Mouse (Mus musculus) cerebellum, postnatal 36 days (tissue): ENCODE data around the gene Sugp2.

ENCODE experiments used
- DNase-seq, 2 experiments: peaks; one replicate each; pipeline ENCODE4 v3.0.0; 2021 to 2022; ENCODE audit warnings: mixed read lengths in 2 of 2

Sugp2 gene

DNA sequence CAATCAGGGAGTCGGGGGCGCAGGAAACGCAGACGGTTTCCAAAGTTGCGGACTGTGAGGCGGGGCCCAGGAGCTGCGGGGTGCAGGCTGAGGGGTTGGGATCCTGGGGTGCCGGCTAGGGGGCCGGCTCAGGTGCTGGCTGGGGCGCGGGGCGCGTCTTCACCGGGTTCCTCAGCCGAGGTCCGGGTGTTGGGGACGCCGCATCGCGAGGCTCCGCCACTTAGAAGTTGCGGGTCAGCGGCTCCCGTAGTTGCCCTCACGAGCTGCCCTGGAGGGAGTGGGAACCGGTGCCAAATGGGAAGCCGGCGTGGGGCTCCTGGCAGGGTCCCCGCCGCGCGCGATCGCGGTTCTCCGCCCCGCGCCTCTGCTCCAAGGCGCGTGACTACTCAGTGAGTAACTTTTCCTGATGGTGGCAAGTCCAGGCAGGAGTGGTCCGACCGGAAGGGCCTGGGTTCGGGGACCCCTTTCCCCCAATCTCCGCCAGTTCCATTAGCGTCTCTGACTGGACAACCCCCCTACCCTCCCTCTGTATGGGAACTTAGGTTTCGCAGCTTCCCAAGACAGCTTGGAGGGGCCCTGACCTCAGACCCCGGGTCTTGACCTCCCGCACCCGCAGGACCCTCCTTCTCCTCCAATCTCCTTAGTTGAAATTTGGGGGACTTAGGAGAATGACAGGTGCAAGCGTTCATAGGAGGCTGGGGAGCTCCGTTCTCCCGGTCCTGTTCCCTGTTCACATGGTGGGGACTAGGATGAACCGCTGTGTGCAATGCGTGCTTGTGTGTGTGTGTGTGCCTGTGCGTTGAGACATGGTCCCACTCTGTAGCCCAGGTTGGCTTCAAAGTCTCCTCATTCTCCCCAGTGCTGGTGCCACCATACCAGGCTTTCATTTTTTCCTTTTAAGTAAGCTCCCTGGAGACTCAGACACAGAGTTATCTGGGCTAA is 49.4 kb downstream of the Sugp2 start:
- no peak for DNase-seq

GRCm38 (mm10) chr8:70284421-70284820 is 50.4 kb downstream of the Sugp2 start:
- no peak for DNase-seq

DNA sequence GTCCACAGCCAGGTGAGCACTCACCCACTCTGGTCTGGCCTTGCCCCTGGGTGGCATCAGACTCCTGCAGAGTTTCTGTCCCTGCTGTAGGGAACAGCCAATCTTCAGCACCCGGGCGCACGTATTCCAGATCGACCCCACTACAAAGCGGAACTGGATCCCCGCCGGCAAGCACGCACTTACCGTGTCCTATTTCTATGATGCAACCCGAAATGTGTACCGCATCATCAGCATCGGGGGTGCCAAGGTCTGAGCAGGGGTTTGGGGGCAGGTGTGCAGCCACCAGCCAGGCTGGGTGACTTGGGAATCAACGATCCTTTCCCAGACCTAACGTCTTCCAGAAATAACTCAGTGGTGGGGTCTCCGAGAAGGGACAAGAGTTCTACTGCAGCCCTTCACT is 51.3 kb downstream of the Sugp2 start:
- no peak for DNase-seq

GRCm38 (mm10) chr8:70286737-70287136 is 52.7 kb downstream of the Sugp2 start:
- DNase-seq = no peak

DNA sequence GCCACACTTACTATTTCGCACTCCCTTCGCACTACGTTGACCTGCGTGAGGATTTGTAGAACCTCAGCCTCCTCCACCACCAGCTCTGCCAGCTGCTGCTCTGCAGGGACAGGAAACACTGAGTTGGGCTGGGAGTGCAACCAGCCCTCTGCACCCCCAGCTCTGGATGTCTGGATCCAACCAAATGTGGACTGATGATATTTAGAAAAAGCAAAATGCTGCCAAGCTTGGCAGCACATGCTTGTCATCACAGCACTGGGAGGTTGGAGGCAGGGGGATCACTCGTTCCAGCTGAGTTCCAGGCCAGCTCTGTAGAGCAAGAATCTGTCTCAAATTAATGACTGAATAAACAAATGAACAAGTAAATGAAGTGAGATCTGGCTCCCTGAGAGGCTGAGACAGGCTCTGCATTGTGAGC is 60.0 kb downstream of the Sugp2 start:
- no peak for DNase-seq

GRCm38 (mm10) chr8:70300881-70301280 is 66.9 kb downstream of the Sugp2 start:
- DNase-seq = no peak

- DNase-seq = peak; percentile 95 to 98
Measured at GRCm38 (mm10) chr8:70302358-70302890, 68.4 kb downstream of the Sugp2 start, which contains the start of the genes Ddx49 and Cope. Ddx49 (minus strand) TSS chr8:70302489. Cope (plus strand) TSS chr8:70302518.

DNA sequence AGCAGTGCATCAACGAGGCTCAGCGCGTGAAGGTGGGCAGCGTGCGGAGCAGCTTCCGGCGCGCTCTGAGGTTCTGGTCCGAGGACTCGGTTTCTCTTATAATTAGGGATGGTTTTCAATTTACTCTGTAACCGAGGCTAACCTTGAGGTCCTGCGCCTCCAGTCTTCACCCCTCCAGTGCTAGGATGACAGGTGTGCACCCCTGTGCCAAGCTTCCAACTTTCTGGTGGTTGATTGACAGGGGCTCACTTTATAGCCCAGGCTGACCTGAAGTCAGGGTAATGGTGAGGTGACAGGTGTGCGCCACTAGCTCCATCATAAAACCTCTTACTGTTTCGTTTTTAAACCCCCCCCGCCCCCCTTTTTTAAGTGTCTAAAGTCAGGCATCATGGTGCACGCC is 68.9 kb downstream of the Sugp2 start:
- DNase-seq = no peak

GRCm38 (mm10) chr8:70309311-70309710 is 75.3 kb downstream of the Sugp2 start:
- peak; percentile 40 to 44 for DNase-seq

DNA sequence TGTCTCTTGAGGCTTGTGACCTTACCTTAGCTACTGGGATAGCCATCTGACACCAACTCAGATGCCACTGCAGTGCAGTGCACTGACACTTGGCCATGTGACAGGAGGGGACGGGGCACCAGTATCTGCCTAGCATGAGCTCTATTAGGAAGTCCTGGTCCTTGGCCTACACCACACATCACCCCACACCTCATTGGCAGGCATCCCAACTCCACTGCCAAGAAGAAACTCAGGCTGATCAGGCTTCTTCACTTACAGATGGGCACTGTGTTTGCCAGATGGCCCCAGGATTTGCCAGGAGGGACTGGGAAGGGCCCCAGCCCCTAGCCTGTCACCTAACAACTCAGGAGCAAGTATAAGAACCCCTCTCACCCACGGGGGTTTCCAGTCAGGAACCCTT is 79.4 kb downstream of the Sugp2 start:
- DNase-seq = no peak

DNA sequence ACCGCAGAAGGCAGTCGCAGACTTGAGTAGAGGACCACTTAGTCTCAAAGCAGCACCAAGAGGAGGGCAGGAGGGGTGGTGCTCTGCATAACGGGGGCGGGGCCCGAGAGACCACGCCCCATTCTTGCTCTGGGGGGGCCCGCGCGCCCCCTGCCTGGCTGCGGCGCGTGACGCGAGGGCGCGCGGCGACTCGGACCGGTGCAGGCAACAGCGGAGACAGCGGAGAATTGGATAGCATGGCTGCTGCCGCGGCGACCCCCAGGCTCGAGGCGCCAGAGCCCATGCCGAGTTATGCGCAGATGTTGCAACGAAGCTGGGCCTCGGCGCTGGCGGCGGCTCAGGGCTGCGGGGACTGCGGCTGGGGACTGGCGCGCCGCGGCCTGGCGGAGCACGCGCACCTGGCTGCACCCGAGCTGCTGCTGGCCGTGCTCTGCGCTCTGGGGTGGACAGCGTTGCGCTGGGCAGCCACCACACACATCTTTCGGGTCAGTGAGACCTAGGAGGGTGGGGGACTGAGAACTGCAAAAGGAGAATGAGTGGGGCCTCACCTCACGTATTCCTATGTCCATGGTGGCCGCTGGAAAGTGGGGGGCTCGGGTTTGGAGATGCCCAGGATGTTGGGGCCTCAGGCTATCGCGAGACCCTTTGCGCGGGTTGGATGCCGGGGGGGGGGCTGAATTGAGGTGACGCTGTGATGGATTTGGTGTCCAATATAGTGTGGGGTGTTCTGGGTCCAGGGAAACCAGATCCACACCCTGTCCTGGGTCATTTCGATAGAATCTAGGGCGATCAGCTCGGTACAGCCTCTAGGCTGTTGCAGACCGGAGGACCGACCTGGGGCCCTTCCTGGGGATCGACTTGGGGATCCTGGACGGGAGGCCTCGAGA is 81.8 kb downstream of the Sugp2 start, which contains the start of gene Cers1:
TSS of gene Cers1 (plus strand) at position 152 of the 887 bp plus-strand sequence.
- peak; percentile 71 to 78 for DNase-seq

GRCm38 (mm10) chr8:70316511-70317504 is 82.8 kb downstream of the Sugp2 start:
- peak; percentile 42 to 48 for DNase-seq

DNA sequence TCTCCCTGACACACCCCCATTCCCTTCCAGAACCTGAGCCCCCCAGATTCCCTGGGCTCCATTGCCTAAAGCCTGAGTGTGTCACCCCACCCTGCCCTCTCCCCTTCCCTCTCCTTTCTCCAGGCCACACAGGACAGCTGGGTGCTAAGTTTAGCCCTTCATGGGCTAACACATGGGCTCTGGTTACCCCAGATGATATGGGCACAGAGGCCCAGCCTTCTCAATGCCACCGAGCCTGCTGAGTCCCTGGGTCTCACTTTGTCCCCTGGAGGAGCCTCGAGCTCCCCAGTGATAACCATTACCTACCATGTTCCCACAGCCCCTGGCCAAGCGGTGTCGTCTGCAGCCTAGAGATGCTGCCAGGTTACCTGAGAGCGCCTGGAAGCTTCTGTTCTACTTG is 83.8 kb downstream of the Sugp2 start:
- DNase-seq = no peak

DNA sequence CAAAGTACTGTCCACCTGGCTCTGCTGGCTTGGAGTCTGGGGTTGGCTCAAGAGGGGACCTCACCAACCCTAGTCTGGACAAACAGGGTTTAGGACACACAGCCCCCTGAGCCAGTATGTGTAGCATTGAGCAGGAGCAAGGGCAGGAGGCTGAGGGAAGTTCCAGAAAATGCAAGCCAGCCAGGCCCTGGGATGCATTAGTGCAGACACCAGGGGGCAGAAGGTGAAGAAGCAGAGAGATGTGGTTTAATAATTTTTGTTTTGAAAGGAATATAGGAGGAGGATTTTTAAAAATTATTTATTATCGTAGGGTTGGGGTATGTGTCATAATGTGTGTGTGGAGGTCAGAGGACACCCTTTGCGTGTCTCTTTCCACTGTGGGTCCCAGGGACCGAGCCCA is 89.7 kb downstream of the Sugp2 start:
- no peak for DNase-seq

GRCm38 (mm10) chr8:70327512-70327911 is 93.5 kb downstream of the Sugp2 start:
- no peak for DNase-seq

GRCm38 (mm10) chr8:70329124-70329834 is 95.3 kb downstream of the Sugp2 start, which contains the start of gene Gdf1:
Gdf1 (plus strand) TSS chr8:70329817.
- no peak for DNase-seq
